Mouse (Mus musculus): ENCODE results near the gene Unc93b1. TPM values are rescaled to one million over a fixed set of nuclear protein-coding genes. Genes with fewer than 3 reads are reported as not detected.
"Not testable (repeated sequence)": the region's sequence is repeated elsewhere in the genome, so short reads cannot be mapped to it uniquely, and the experiment has no call there.

Unc93b1 gene
- polyA plus RNA-seq, 1 experiment: 34.7 TPM

GRCm38 (mm10) chr19:3974608-3975007 lies 39.6 kb downstream of the Unc93b1 start:
- DNase-seq (ENCODE audit: extremely low spot score in 1 of 2, low spot score in 1 of 2): not testable (repeated sequence)

GRCm38 (mm10) chr19:3975866-3976265 lies 40.9 kb downstream of the Unc93b1 start:
- DNase-seq (ENCODE audit: extremely low spot score in 1 of 2, low spot score in 1 of 2): no peak

- DNase-seq (ENCODE audit: extremely low spot score in 1 of 2, low spot score in 1 of 2): peak; percentile 60 to 93
These were observed 45.3 kb downstream of the Unc93b1 start for GRCm38 (mm10) chr19:3980309-3980708.

GRCm38 (mm10) chr19:3980917-3981316 lies 45.9 kb downstream of the Unc93b1 start:
- DNase-seq (ENCODE audit: extremely low spot score in 1 of 2, low spot score in 1 of 2): no peak

GRCm38 (mm10) chr19:3983527-3984200 lies 48.7 kb downstream of the Unc93b1 start:
- no peak for DNase-seq (ENCODE audit: extremely low spot score in 1 of 2, low spot score in 1 of 2)

GRCm38 (mm10) chr19:3985261-3985681 lies 50.3 kb downstream of the Unc93b1 start:
- DNase-seq (ENCODE audit: extremely low spot score in 1 of 2, low spot score in 1 of 2): no peak

- DNase-seq (ENCODE audit: extremely low spot score in 1 of 2, low spot score in 1 of 2): peak in 1 of 2 experiments; percentile 73
These were observed 51.3 kb downstream of the Unc93b1 start, which contains the start of gene Acy3 for GRCm38 (mm10) chr19:3986334-3986733. Gene Acy3, plus strand, starts transcription at chr19:3986570.

GRCm38 (mm10) chr19:3988066-3988465 lies 53.1 kb downstream of the Unc93b1 start:
- no peak for DNase-seq (ENCODE audit: extremely low spot score in 1 of 2, low spot score in 1 of 2)

- DNase-seq (ENCODE audit: extremely low spot score in 1 of 2, low spot score in 1 of 2): no peak
These were observed 53.8 kb downstream of the Unc93b1 start for GRCm38 (mm10) chr19:3988750-3989149.

GRCm38 (mm10) chr19:3990804-3991203 lies 55.8 kb downstream of the Unc93b1 start:
- no peak for DNase-seq (ENCODE audit: extremely low spot score in 1 of 2, low spot score in 1 of 2)

- DNase-seq (ENCODE audit: extremely low spot score in 1 of 2, low spot score in 1 of 2): no peak
These were observed 56.6 kb downstream of the Unc93b1 start for GRCm38 (mm10) chr19:3991562-3991961.

GRCm38 (mm10) chr19:3991966-3992365 lies 57.0 kb downstream of the Unc93b1 start:
- DNase-seq (ENCODE audit: extremely low spot score in 1 of 2, low spot score in 1 of 2): no peak

GRCm38 (mm10) chr19:3992416-3992815 lies 57.4 kb downstream of the Unc93b1 start, which contains the start of gene Tbx10:
Gene Tbx10, plus strand, starts transcription at chr19:3992752.
- no peak for DNase-seq (ENCODE audit: extremely low spot score in 1 of 2, low spot score in 1 of 2)

GRCm38 (mm10) chr19:3994932-3995331 lies 59.9 kb downstream of the Unc93b1 start:
- DNase-seq (ENCODE audit: extremely low spot score in 1 of 2, low spot score in 1 of 2): no peak

- no peak for DNase-seq (ENCODE audit: extremely low spot score in 1 of 2, low spot score in 1 of 2)
These were observed 60.5 kb downstream of the Unc93b1 start for GRCm38 (mm10) chr19:3995505-3995904.

- DNase-seq (ENCODE audit: extremely low spot score in 1 of 2, low spot score in 1 of 2): no peak
These were observed 61.1 kb downstream of the Unc93b1 start for GRCm38 (mm10) chr19:3996106-3996505.

GRCm38 (mm10) chr19:3996747-3997146 lies 61.8 kb downstream of the Unc93b1 start:
- DNase-seq (ENCODE audit: extremely low spot score in 1 of 2, low spot score in 1 of 2): no peak

GRCm38 (mm10) chr19:3997231-3997630 lies 62.2 kb downstream of the Unc93b1 start:
- DNase-seq (ENCODE audit: extremely low spot score in 1 of 2, low spot score in 1 of 2): no peak

GRCm38 (mm10) chr19:3998335-3998734 lies 63.3 kb downstream of the Unc93b1 start:
- no peak for DNase-seq (ENCODE audit: extremely low spot score in 1 of 2, low spot score in 1 of 2)
